Mouse (Mus musculus) spleen, postnatal 36 days (tissue): ENCODE results near the gene 1110004F10Rik.
"Not testable (repeated sequence)": the region's sequence is repeated elsewhere in the genome, so short reads cannot be mapped to it uniquely, and the experiment has no call there.

Source experiments
- DNase-seq, 2 experiments: peaks; one replicate each; pipeline ENCODE4 v3.0.0; 2022; ENCODE audit warnings: low spot score in 2 of 2, mixed read lengths in 1 of 2

1110004F10Rik gene

GRCm38 (mm10) chr7:116039196-116039537, at the start of gene 1110004F10Rik:
TSS of gene 1110004F10Rik (plus strand) at chr7:116039397.
- no peak for DNase-seq

- DNase-seq = no peak
Measured at GRCm38 (mm10) chr7:116002726-116003125, 36.5 kb upstream of the 1110004F10Rik start.

DNA sequence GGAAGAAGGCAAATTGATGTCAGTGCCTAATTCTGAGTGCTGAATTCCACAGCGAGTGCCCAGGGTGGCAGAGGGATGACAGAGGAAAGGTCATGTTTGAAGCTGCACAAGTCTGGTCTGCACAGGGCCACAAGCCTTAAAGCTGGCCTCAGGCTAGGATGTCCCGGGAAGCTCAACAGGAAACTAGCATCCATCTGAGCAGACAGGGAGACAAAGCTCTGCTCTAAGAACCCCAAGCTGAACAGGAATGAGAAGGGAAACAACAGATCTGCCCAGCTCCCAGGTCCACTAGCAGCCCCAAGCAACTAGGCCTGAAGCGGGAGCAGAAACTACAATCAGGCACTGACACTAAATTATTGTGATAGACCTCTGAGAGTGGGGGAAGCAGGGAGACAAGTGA, 9.2 kb upstream of the 1110004F10Rik start:
- DNase-seq = no peak

- DNase-seq = no peak
Measured at GRCm38 (mm10) chr7:116030597-116031387, 8.4 kb upstream of the 1110004F10Rik start.

GRCm38 (mm10) chr7:116031388-116031717, 7.8 kb upstream of the 1110004F10Rik start:
- DNase-seq = no peak

GRCm38 (mm10) chr7:116031718-116032595, 7.2 kb upstream of the 1110004F10Rik start:
- no peak for DNase-seq

- DNase-seq = peak; percentile 47 to 65
Measured at GRCm38 (mm10) chr7:116032596-116033307, 6.4 kb upstream of the 1110004F10Rik start.

DNA sequence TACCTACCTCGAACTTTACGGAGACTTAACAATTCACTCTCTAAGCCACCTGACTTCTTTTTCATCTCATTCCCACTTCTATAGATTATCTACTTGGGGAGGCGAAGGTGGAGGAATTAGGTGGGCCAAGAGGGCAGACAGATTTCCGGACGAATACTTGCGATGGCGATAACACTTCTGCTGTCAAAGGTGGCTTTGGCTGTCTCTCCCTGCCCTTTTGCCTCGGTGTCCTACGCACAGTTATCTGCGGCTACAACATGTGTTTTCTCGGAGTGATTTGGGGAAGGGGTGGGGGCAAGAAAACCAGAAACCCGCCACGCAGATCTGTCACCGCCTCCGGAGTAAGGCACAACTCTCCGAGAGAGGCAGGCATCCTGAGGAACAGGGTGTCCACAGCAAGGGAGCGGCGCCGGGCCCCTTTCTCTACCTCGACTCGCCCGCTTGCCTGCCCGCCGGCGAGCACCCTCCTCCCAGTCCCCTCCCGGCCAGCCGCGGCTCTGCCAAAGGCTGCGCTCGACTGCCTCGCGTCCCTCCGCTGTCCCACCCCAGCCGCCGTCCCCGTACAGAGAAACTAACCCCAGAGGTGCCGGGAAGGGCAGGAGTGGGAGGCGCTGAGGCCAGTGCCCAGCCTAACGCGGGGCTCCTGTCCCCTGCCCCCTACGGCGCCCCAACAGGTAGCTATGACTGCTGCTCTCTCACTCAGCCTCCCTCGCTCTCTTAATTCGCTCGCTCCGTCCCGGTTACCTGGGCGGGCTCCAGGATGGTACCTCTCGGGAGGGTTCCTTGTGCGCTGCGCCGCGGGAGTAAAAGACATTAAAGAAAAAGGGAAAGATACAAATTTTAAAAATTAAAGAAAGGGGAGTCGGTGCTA, 5.6 kb upstream of the 1110004F10Rik start:
- DNase-seq = no peak

- DNase-seq = no peak
Measured at GRCm38 (mm10) chr7:116034282-116034758, 4.9 kb upstream of the 1110004F10Rik start.

DNA sequence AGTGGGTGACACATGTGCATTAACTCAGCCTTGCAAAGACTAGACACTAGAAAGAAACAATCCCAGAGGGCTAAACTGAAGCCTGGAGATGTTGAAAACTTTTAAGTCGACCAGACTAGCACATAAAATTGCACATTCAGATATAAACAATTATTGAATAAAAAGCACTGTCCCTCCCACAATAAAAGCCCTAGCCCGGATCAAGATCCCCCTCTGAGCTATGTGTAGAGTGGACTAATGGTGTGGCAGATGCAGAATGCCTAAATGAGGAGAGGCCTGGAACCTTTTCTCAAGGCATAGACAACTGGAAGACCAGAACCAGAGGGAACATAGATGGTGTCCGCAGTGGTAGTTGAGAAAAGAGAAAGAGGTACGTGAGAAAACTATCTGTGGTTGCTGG, 3.7 kb upstream of the 1110004F10Rik start:
- DNase-seq = no peak

GRCm38 (mm10) chr7:116036591-116037555, 2.3 kb upstream of the 1110004F10Rik start:
- no peak for DNase-seq

DNA sequence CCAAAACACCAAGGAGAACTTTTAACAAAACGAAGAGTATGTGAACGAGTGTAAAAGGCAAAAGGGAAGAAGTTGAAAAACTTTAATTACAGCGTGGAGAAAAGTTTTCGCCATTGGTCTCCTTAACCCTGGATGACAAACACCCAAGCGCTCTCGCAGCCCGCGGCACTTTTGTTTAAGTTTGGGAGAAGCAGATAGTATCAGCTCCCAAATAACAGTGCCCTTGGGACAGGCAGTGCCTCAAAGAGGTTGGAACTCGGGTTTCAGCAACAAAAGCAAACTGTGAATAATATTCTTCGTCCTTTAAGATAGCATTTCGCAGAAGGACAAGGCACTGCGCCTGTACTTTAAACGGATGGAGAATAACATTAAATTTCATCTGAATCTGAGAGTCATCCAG, 1.2 kb upstream of the 1110004F10Rik start:
- DNase-seq = no peak

GRCm38 (mm10) chr7:116038511-116038910, 686 bp upstream of the 1110004F10Rik start, which contains the start of gene Sox6:
TSS of gene Sox6 (minus strand) at chr7:116038796.
- DNase-seq = no peak

DNA sequence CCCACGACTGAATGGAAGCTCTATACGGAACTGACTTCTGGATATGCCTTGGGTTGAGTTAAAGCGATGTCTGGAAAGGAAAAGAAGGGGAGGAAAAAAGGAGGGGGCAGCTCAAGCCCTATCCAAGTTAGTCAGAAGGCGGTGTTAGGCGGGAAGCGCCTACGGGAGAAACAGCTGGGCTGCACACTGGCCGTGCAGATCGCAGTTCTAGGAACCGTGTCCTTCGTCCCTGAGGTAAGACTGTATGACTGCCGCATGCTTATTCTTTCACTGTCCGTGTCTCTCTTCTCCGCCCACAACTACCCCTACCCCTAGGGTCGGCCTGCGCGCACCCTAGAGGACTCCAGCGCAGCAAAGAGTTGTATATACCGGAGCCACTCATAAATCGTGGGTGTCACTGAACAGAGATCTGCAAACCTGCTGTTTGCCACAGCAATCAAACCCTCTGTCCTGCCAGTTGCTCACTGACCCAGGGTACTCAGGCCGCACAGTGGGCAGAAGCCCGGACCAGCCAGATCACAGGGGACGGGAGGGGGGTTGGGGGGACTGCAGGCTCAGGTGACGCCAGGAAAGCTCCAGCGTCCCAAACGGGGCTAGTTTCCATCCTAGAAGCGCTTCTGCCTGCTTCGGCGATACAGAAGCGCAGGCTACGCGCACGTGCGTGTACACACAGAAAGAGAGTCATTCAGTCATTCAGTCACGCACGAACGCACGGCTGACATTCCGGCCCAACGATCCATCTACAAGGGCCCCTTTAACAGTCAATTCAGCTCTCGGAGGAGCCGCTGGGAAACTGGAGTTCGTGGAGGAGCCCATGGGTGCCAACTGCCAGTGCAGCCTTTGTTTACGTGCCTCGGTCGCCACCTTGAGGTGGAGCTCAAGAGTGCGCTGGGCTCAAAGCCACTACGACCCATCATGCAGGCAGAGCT, 605 bp downstream of the 1110004F10Rik start:
- DNase-seq = peak; percentile 50 to 60

- DNase-seq = no peak
Measured at GRCm38 (mm10) chr7:116040470-116041019, 1.3 kb downstream of the 1110004F10Rik start.

DNA sequence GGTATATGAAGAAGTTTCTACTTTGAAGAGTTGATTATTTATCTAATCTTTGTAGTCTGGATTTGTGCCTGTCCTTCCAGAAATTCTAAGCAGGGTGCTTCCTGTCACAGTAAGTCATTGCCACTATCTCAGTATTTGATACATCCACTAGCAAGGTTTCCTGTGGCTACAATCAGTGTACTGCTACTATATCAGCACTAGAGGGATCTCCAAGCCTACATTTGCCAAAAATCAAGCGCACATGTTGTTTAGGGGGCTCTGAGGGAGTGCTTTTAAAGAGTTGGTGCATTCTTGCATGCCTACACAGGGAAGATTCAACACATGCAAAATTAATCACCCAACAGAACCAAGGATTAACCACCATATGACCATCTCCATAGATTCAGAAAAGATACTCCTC, 21.5 kb downstream of the 1110004F10Rik start:
- no peak for DNase-seq

DNA sequence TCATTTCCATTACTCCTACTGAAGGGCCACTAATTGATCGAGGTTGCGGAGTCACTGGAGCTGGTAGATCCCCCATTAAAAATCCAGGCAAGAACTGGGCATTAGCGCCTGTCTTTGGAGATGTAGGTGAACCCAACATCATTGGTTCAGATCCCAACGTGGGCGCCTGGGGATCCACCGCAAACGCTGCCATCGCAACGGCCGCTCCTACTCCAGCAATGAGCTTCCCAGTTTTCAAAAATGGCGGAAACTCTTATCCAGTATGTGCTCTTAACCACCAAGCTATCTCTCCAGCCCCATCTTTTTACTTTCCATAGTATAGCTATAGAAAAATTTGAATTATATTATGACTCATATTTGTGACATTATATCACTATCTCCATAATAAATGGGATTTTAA, 45.2 kb downstream of the 1110004F10Rik start, which contains the start of gene Gm4353:
Gene Gm4353 (minus strand): TSS at position 270 of the 400 bp plus-strand sequence.
- DNase-seq = not testable (repeated sequence)

GRCm38 (mm10) chr7:116092710-116093465, 53.7 kb downstream of the 1110004F10Rik start:
- peak; percentile 94 to 96 for DNase-seq
